Mouse (Mus musculus): ENCODE measurements around the gene Ptms.
A peak's percentile ranks its signal among the peaks of the same experiment; 100 is the strongest.
"Not testable (repeated sequence)": the region's sequence is repeated elsewhere in the genome, so short reads cannot be mapped to it uniquely, and the experiment has no call there.

Ptms gene

GRCm38 (mm10) chr6:124907767-124908166 lies 12.1 kb downstream of the Ptms start:
- DNase-seq (ENCODE audit: low read depth in 2 of 2, low spot score in 2 of 2): no peak

GRCm38 (mm10) chr6:124904991-124905860 lies 14.7 kb downstream of the Ptms start:
- DNase-seq (ENCODE audit: low read depth in 2 of 2, low spot score in 2 of 2): no peak

DNA sequence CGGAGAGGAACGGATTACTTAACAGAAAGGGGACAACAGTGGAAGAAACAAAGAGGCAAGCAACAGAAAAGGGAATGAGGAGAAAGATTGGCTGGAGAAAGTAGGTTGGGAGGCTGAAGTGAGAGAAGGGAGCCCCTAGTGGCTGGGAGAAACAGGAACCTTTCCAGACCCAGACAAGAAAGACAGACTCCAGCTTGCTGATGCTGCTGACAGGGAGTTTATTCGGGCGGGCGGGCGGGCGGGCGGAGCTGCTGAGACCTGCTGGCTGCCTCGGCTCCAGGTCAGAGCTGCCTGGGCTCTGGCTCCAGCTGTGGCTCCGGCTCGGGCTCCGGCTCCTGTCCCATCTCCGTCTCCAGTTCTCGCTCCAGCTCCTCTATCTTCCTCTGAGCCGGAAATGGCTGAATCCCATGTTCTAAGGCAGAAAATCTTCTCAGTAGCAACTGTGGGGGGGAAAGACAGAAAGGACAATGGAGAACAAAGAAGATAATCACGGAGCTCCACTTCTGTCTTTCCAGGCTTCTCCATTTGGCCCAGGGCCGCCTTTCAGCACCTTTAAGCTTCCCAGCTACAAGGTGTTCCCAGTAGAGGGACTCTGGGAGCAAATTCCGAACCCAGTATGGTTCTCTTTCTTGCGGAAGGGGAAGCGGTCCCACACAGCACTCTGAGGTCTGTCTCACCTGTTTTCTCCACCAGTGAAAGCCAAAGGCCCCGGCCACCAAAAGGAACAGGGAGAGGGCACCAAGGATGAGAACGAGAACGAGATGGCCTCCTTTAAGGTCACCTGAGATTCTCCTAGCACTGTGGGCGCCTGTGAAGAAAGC lies 15.5 kb downstream of the Ptms start:
- peak in 1 of 2 experiments; percentile 24 for DNase-seq (ENCODE audit: low read depth in 2 of 2, low spot score in 2 of 2)

DNA sequence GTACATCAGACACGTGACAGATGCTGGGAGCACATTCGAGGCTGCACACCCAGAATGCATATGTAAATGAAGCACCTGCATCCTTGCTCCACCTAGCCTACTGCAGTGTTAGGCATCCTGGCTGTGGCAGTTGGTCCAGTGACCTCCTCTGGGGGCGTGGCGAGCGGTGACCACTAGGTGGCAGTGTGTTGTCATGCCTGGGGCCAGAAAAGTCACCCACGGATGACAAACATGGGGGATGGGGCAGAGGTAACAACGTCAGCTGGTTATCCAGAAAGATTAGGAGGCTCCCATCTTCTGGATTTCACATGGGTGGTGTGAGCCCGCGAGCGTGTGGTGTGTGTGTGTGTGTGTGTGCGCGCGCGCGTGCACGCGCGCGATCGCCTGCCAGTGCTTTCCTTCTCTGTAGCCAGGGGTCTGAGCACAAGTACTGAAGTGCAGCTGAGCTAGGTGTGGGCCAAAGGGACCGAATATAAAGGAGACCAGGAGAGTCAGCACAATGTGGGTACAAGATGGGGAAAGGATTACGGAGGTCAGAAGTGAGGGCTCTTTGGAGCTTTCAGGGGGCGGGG lies 16.2 kb downstream of the Ptms start:
- peak; percentile 93 to 96 for DNase-seq (ENCODE audit: low read depth in 2 of 2, low spot score in 2 of 2)

GRCm38 (mm10) chr6:124901851-124902250 lies 18.1 kb downstream of the Ptms start:
- DNase-seq (ENCODE audit: low read depth in 2 of 2, low spot score in 2 of 2): no peak

DNA sequence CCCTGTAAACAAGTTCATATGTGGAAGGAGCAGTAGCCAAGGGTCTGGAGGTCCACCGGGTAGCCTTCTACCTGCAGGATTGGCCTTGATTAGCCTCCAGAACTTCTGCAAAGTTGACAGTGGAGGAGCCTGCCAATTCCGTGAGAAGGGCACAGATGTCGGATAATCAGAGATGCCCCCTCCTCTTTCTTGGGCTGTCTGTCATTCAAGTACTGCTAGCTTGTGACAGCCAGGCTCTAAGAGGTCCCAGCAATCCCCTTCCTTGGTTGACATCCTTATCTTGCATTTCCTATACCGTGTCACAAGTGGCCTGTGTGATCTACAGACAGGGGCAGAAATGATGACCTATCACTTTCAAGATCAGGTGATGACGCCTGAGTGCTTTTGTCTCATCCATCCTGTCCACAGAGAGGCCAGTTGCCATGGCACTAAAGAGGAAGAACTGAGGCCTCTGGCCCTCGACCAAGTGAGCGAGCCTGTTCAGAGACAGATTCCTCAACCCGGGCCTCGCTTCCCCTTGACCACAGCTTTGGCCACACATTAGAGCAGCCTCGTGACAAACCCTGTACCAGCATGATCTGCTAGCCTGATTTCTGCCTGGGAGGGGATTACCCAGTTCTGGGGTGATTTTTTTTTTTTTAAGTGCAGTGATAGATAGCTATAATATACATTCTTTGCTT lies 19.0 kb downstream of the Ptms start:
- DNase-seq (ENCODE audit: low read depth in 2 of 2, low spot score in 2 of 2): no peak

DNA sequence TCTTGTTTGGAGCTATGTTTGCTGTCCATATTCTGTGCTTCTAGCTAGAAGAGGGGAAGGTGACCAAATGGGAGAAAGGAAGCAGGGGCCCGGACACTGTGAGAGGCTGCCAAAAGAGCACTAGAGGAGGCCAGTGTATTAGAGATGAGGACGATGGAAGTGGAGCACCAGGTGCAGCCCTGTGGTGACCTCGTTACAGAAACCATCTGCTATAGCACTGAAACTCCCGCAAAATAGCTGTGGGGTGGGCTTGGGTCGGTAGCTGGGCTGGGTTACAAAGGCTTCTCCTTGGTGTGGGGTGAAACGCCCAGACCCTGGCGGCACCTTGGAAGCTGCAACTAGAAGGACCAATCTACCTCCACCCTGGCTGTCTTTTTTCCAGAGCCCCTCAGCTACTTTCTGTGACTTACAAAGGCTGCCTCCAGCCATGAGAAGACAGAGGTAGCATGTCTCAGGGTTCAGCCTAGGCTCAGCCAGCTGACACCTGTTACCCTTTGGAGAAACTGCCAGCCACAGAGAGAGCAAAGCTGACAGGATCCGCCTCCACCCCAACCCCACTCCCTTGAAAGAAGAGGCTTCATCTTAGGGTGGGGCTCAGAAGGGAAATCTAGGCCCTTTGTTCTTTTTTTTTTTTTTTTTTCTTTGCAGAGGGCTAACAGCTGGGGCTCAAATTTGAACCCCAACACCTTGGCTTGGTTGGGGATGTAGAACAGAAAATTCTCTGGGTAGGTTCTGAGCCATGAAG lies 19.7 kb downstream of the Ptms start:
- DNase-seq (ENCODE audit: low read depth in 2 of 2, low spot score in 2 of 2): peak in 1 of 2 experiments; percentile 21

DNA sequence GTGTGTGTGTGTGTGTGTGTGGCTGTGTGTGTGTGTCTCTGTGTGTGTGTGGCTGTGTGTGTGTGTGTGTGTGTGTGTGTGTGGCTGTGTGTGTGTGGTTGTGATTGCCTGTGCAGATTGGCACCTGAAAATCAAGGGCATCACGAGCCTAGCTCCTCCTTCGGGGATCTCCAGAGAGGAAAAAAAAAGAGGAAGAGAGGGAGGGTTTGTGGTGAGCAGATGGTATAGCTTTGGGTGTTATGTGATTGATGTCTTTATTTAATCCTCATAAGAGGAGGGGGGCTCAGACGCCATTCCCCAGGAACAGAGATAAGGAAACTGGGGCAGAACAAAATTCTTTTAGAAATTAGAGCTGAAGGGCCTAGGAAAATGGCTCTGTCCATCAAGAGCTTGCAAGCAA lies 21.5 kb downstream of the Ptms start:
- no peak for DNase-seq (ENCODE audit: low read depth in 2 of 2, low spot score in 2 of 2)

DNA sequence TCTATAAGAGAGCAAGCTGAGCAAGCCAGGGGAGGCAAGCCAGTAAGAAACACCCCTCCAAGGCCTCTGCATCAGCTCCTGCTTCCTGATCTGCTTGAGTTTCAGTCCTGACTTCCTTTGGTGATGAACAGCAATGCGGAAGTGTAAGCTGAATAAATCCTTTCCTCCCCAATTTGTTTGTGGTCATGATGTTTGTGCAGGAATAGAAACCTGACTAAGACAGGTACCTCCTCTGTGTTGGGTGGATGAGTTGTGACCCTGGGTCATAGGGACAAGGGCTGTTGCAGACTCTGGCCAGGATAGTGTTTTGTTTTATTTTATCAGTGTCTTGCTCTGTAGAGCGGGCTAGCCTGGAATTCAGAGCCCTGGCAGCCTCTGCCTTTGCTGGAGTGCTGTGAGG lies 25.8 kb downstream of the Ptms start:
- not testable (repeated sequence) for DNase-seq (ENCODE audit: low read depth in 2 of 2, low spot score in 2 of 2)

DNA sequence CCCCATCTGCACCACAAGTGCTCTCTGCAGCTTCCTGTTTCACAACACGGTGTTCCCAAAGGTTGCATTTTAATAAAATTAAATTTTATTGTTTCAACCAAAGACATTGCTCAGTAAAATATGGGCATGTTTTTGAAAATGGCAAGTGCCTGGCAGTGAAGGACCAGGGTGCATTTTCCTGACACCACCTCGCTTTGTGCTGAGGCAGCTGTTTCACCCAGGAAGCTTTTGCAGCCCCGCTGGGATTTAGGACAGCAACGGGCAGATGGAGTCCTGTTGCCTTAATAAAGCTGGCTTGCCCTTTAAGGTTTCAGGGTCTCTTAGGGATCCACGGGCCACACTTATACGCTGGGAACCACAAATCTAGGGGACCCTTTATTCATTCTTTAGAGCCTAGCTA lies 28.9 kb downstream of the Ptms start:
- DNase-seq (ENCODE audit: low read depth in 2 of 2, low spot score in 2 of 2): no peak

- no peak for DNase-seq (ENCODE audit: low read depth in 2 of 2, low spot score in 2 of 2)
Observed at GRCm38 (mm10) chr6:124888555-124889125, 31.3 kb downstream of the Ptms start.

DNA sequence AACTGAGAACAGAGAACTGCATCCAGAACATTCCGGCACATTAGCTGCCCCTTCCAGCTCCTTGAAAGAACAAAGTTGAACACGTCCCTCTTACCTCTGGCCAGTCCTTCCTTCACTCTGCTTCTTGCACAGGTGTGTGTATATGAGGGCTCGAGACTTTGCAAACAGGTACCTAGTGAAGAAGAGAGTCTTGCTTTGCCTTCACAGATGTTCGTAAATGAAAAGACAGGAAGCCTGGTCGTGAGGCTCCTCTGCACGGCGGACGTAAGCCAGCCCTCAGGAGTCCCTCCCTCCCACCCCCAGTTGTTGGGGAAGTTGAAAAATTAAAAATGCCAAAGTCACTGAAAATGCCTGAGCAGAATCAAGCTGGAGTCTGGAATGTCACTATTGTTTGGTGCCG lies 31.9 kb downstream of the Ptms start, which contains the start of gene Cd4:
Gene Cd4, minus strand, starts transcription at position 236 of the 400 bp plus-strand sequence.
- DNase-seq (ENCODE audit: low read depth in 2 of 2, low spot score in 2 of 2): no peak

GRCm38 (mm10) chr6:124885956-124886381 lies 33.9 kb downstream of the Ptms start:
- DNase-seq (ENCODE audit: low read depth in 2 of 2, low spot score in 2 of 2): peak; percentile 59 to 62

DNA sequence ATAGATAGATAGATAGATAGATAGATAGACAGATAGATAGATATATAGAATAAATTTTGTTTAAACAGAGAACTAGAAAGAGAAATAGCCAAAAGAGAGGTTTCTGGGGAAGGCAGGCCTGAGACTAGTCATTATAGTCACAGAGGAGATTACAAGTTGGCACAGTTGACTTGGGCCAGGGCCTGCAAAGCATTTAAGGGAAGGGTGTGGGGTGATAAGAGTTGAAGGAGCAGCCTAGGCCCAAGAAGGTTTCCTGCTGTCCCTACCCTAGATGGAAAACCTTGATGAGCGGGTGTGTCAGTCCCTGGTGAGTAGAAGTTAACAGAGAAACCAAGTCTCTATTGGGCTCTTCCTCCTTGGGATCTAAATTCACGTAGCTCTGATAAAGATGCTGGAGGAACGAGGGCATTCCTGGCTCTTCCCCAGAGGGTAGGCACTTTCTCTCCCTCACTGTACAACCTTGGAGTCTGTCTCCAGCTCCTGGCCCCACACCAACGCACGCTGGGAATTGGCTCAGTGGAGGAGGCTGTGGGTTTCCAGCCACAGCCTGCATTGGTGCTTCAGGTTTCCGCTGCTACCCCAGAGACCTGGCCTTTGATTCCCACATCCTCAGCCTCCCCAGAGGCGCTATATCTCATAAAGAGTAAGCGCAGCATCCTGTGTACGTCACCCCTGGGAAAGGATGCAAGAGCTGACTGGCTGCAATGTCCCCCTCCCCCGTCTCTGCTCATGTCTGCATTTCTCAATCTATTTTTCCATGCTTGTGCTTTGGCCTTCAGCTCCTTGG lies 35.0 kb downstream of the Ptms start:
- DNase-seq (ENCODE audit: low read depth in 2 of 2, low spot score in 2 of 2): peak; percentile 52 to 69

DNA sequence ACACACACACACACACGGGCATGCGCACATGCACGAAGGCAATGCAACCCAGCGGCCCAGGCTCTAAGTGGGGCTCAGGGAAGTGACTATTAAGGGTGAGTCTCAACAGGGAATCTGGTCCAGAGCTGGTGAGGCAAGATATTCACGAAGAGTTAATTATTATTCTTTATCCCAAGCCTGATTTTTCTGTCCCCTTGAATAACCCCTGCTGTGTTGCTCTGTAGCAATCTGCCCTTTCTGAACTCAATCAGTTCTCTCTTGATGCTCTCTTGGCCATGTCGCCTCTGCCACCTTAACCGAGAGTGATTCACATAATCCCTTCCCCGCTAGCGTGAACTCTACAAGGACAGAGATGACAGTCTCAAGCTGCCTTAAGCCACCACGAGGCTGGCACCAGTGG lies 36.6 kb downstream of the Ptms start:
- DNase-seq (ENCODE audit: low read depth in 2 of 2, low spot score in 2 of 2): no peak

- DNase-seq (ENCODE audit: low read depth in 2 of 2, low spot score in 2 of 2): no peak
Observed at GRCm38 (mm10) chr6:124881821-124882220, 38.1 kb downstream of the Ptms start.

GRCm38 (mm10) chr6:124879390-124879789 lies 40.5 kb downstream of the Ptms start:
- DNase-seq (ENCODE audit: low read depth in 2 of 2, low spot score in 2 of 2): no peak

DNA sequence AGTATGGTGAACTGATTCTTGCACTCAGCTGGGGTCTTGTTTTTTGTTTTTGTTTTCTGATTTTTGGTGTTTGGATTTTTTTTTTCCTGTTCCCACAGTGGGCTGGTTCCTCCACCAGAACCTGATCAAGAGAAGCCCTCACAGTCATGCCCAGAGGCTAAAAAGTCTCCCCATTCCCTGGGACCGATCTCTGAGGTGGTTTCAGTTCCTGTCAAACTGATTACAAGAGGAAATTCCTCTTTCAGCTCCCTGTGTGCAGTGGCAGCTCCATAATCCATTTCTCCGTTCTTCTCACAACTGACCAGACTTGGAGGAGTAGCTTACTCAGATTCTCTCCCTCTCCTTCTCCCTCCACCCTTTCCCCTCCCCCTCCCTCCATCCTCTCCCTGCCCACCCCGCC lies 45.6 kb downstream of the Ptms start:
- DNase-seq (ENCODE audit: low read depth in 2 of 2, low spot score in 2 of 2): no peak

GRCm38 (mm10) chr6:124866560-124866959 lies 53.3 kb downstream of the Ptms start:
- no peak for DNase-seq (ENCODE audit: low read depth in 2 of 2, low spot score in 2 of 2)

Data from CD8-positive naive resting alpha-beta T cell, adult 2 months (primary cell).